Mouse (Mus musculus): ENCODE data around the gene Olfr916. TPM values are rescaled to one million over a fixed set of nuclear protein-coding genes. Genes with fewer than 3 reads are reported as not detected.

Gene Olfr916
- polyA plus RNA-seq (2014; fragmentation: Nextera tagmentation; extraction: Ambion mirVana): not detected in 2 replicates

GRCm38 (mm10) chr9:38659775-38660174, at the start of gene Olfr916:
Olfr916 (minus strand) TSS chr9:38659875.
- Histone ChIP-seq H3K4me3 (replicated peaks; ENCODE audit: low read length) (no peak within 1 kb of the TSS), H3K36me3 (replicated peaks; ENCODE audit: control insufficient read depth, insufficient read depth) (no peaks in the 10 kb centered on the region), H3K9ac (no peak within 1 kb of the TSS), H3K4me1 (replicated peaks; ENCODE audit: control insufficient read depth, insufficient read depth, low read length) (no peaks in the 10 kb centered on the region), H3K4me2 (replicated peaks) (no peak within 1 kb of the TSS), H3K27me3 (ENCODE audit: control insufficient read depth, insufficient read depth, low read length) (no peaks in the 10 kb centered on the region), H3K9me3 (ENCODE audit: control insufficient read depth, low read length) (no peaks in the 10 kb centered on the region), H3K27ac (no peak within 1 kb of the TSS)
- no peak for ATAC-seq (ENCODE audit: low FRiP score)
- DNase-seq (ENCODE audit: low spot score): no peak
- 70% methylated on average over 1 of the region's 1 CpGs for WGBS

- no peak within 1 kb of the TSS for H3K27ac ChIP-seq
- ATAC-seq (ENCODE audit: low FRiP score) (no peak), DNase-seq (ENCODE audit: low spot score) (no peak)
- no peak within 1 kb of the TSS for H3K9ac ChIP-seq
- no peaks in the 10 kb centered on the region for H3K4me1 ChIP-seq (replicated peaks; ENCODE audit: control insufficient read depth, insufficient read depth, low read length)
- WGBS: 80% methylated on average over 2 of the region's 2 CpGs
- H3K27me3 ChIP-seq (ENCODE audit: control insufficient read depth, insufficient read depth, low read length): no peaks in the 10 kb centered on the region
- H3K4me3 ChIP-seq (replicated peaks; ENCODE audit: low read length): no peak within 1 kb of the TSS
- H3K4me2 ChIP-seq (replicated peaks): no peak within 1 kb of the TSS
- no peaks in the 10 kb centered on the region for H3K36me3 ChIP-seq (replicated peaks; ENCODE audit: control insufficient read depth, insufficient read depth)
- no peaks in the 10 kb centered on the region for H3K9me3 ChIP-seq (ENCODE audit: control insufficient read depth, low read length)
Measured at GRCm38 (mm10) chr9:38674501-38674900, 14.8 kb upstream of the Olfr916 start, which contains the start of gene Olfr918. Olfr918 (minus strand) TSS chr9:38674601.

GRCm38 (mm10) chr9:38672887-38673286, 13.2 kb upstream of the Olfr916 start:
- DNase-seq (ENCODE audit: low spot score) (no peak), ATAC-seq (ENCODE audit: low FRiP score) (no peak)
- WGBS: 87% methylated on average over 2 of the region's 2 CpGs
- H3K27me3 ChIP-seq (ENCODE audit: control insufficient read depth, insufficient read depth, low read length): no peaks in the 10 kb centered on the region
- H3K4me1 ChIP-seq (replicated peaks; ENCODE audit: control insufficient read depth, insufficient read depth, low read length): no peaks in the 10 kb centered on the region
- H3K27ac ChIP-seq: no peak overlapping the region
- H3K4me2 ChIP-seq (replicated peaks): no peak overlapping the region
- H3K9me3 ChIP-seq (ENCODE audit: control insufficient read depth, low read length): no peaks in the 10 kb centered on the region
- H3K36me3 ChIP-seq (replicated peaks; ENCODE audit: control insufficient read depth, insufficient read depth): no peaks in the 10 kb centered on the region
- no peak overlapping the region for H3K9ac ChIP-seq
- no peak overlapping the region for H3K4me3 ChIP-seq (replicated peaks; ENCODE audit: low read length)

- no peaks in the 10 kb centered on the region for H3K36me3 ChIP-seq (replicated peaks; ENCODE audit: control insufficient read depth, insufficient read depth)
- H3K4me2 ChIP-seq (replicated peaks): no peak within 1 kb of the TSS
- DNase-seq (ENCODE audit: low spot score) (no peak), ATAC-seq (ENCODE audit: low FRiP score) (no peak)
- no peak within 1 kb of the TSS for H3K4me3 ChIP-seq (replicated peaks; ENCODE audit: low read length)
- H3K9ac ChIP-seq: no peak within 1 kb of the TSS
- no peaks in the 10 kb centered on the region for H3K4me1 ChIP-seq (replicated peaks; ENCODE audit: control insufficient read depth, insufficient read depth, low read length)
- WGBS: 93% methylated on average over 1 of the region's 1 CpGs
- no peak within 1 kb of the TSS for H3K27ac ChIP-seq
- no peaks in the 10 kb centered on the region for H3K9me3 ChIP-seq (ENCODE audit: control insufficient read depth, low read length)
- H3K27me3 ChIP-seq (ENCODE audit: control insufficient read depth, insufficient read depth, low read length): no peaks in the 10 kb centered on the region
Measured at GRCm38 (mm10) chr9:38665742-38666141, 6.1 kb upstream of the Olfr916 start, which contains the start of gene Olfr917. Olfr917 (minus strand) TSS chr9:38665842.

GRCm38 (mm10) chr9:38632406-38632805, 27.3 kb downstream of the Olfr916 start:
- H3K9me3 ChIP-seq (ENCODE audit: control insufficient read depth, low read length): peaks cover 4% of the 10 kb centered on the region; the same call in 1 of the 2 replicates
- no peak overlapping the region for H3K27ac ChIP-seq
- no peaks in the 10 kb centered on the region for H3K27me3 ChIP-seq (ENCODE audit: control insufficient read depth, insufficient read depth, low read length)
- no peaks in the 10 kb centered on the region for H3K36me3 ChIP-seq (replicated peaks; ENCODE audit: control insufficient read depth, insufficient read depth)
- H3K4me2 ChIP-seq (replicated peaks): no peak overlapping the region
- no peak overlapping the region for H3K9ac ChIP-seq
- ATAC-seq (ENCODE audit: low FRiP score): no peak
- WGBS: 83% methylated on average over 4 of the region's 4 CpGs
- no peak for DNase-seq (ENCODE audit: low spot score)
- H3K4me1 ChIP-seq (replicated peaks; ENCODE audit: control insufficient read depth, insufficient read depth, low read length): no peaks in the 10 kb centered on the region
- H3K4me3 ChIP-seq (replicated peaks; ENCODE audit: low read length): no peak overlapping the region

Other genes with a start within 250 kb of the Olfr916 start
- not detected in 2 replicates for gene Olfr901, start 230.4 kb downstream of the Olfr916 start, polyA plus RNA-seq (2014; fragmentation: Nextera tagmentation; extraction: Ambion mirVana)
- gene Olfr902, start 212.2 kb downstream of the Olfr916 start, polyA plus RNA-seq (2014; fragmentation: Nextera tagmentation; extraction: Ambion mirVana): not detected in 2 replicates
- gene Olfr904, start 196.7 kb downstream of the Olfr916 start, polyA plus RNA-seq (2014; fragmentation: Nextera tagmentation; extraction: Ambion mirVana): not detected in 2 replicates
- gene Olfr905, start 188.8 kb downstream of the Olfr916 start, polyA plus RNA-seq (2014; fragmentation: Nextera tagmentation; extraction: Ambion mirVana): not detected in 2 replicates
- not detected in 2 replicates for gene Olfr906, start 172.8 kb downstream of the Olfr916 start, polyA plus RNA-seq (2014; fragmentation: Nextera tagmentation; extraction: Ambion mirVana)
- not detected in 2 replicates for gene Olfr907, start 164.1 kb downstream of the Olfr916 start, polyA plus RNA-seq (2014; fragmentation: Nextera tagmentation; extraction: Ambion mirVana)
- gene Olfr911-ps1, start 138.3 kb downstream of the Olfr916 start, polyA plus RNA-seq (2014; fragmentation: Nextera tagmentation; extraction: Ambion mirVana): not detected in 2 replicates
- gene Olfr910, start 122.0 kb downstream of the Olfr916 start, polyA plus RNA-seq (2014; fragmentation: Nextera tagmentation; extraction: Ambion mirVana): not detected in 2 replicates
- gene Olfr912, start 79.7 kb downstream of the Olfr916 start, polyA plus RNA-seq (2014; fragmentation: Nextera tagmentation; extraction: Ambion mirVana): not detected in 2 replicates
- gene Olfr913, start 67.1 kb downstream of the Olfr916 start, polyA plus RNA-seq (2014; fragmentation: Nextera tagmentation; extraction: Ambion mirVana): not detected in 2 replicates
- gene Olfr914, start 54.8 kb downstream of the Olfr916 start, polyA plus RNA-seq (2014; fragmentation: Nextera tagmentation; extraction: Ambion mirVana): not detected in 2 replicates
- not detected in 2 replicates for gene Olfr917, start 6.0 kb upstream of the Olfr916 start, polyA plus RNA-seq (2014; fragmentation: Nextera tagmentation; extraction: Ambion mirVana)
- not detected in 2 replicates for gene Olfr918, start 14.7 kb upstream of the Olfr916 start, polyA plus RNA-seq (2014; fragmentation: Nextera tagmentation; extraction: Ambion mirVana)
- gene Olfr919, start 43.8 kb upstream of the Olfr916 start, polyA plus RNA-seq (2014; fragmentation: Nextera tagmentation; extraction: Ambion mirVana): not detected in 2 replicates
- 9.8 and 10.1 TPM in 2 replicates for gene Vwa5a, start 58.4 kb upstream of the Olfr916 start, polyA plus RNA-seq (2014; fragmentation: Nextera tagmentation; extraction: Ambion mirVana)
- gene Olfr920, start 92.4 kb upstream of the Olfr916 start, polyA plus RNA-seq (2014; fragmentation: Nextera tagmentation; extraction: Ambion mirVana): not detected in 2 replicates
- gene Olfr921, start 113.2 kb upstream of the Olfr916 start, polyA plus RNA-seq (2014; fragmentation: Nextera tagmentation; extraction: Ambion mirVana): not detected in 2 replicates
- gene Olfr922, start 154.7 kb upstream of the Olfr916 start, polyA plus RNA-seq (2014; fragmentation: Nextera tagmentation; extraction: Ambion mirVana): not detected in 2 replicates
- not detected in 2 replicates for gene Olfr923, start 166.7 kb upstream of the Olfr916 start, polyA plus RNA-seq (2014; fragmentation: Nextera tagmentation; extraction: Ambion mirVana)
- gene Olfr924, start 184.6 kb upstream of the Olfr916 start, polyA plus RNA-seq (2014; fragmentation: Nextera tagmentation; extraction: Ambion mirVana): not detected in 2 replicates
- not detected in 2 replicates for gene Olfr26, start 195.2 kb upstream of the Olfr916 start, polyA plus RNA-seq (2014; fragmentation: Nextera tagmentation; extraction: Ambion mirVana)
- not detected in 2 replicates for gene Olfr926, start 217.3 kb upstream of the Olfr916 start, polyA plus RNA-seq (2014; fragmentation: Nextera tagmentation; extraction: Ambion mirVana)